Mouse (Mus musculus): ENCODE results near the gene Hmgxb4.

- no peak for TF ChIP-seq CTCF (IDR thresholded peaks at IDR 0.05; ENCODE audit: borderline replicate concordance, control insufficient read depth, extremely low read depth, insufficient read depth, low read length, poor library complexity)
- TF ChIP-seq POLR2A (IDR thresholded peaks at IDR 0.05; ENCODE audit: control insufficient read depth, extremely low read depth, insufficient read depth, low read length, poor library complexity), result no peak
Measured at GRCm38 (mm10) chr8:74990021-74990420, 3.1 kb upstream of the Hmgxb4 start.

Data from thymus, adult 2 months (tissue).